Mouse (Mus musculus) liver, adult 2 months (tissue): ENCODE measurements around the gene Arhgap17.

ENCODE experiments used
- CTCF ChIP-seq: fragments of 200-500 bp; IDR thresholded peaks from 2 replicates; pipeline ENCODE4 v1.5.1; 2011; ENCODE audit warnings: low read depth, low read length, control low read depth
- POLR2A ChIP-seq: fragments of 200-500 bp; IDR thresholded peaks from 2 replicates; pipeline ENCODE4 v1.6.1; 2011; ENCODE audit warnings: low read length, control low read depth; ENCODE audit not compliant: insufficient read depth; ENCODE audit errors: extremely low read depth

DNA sequence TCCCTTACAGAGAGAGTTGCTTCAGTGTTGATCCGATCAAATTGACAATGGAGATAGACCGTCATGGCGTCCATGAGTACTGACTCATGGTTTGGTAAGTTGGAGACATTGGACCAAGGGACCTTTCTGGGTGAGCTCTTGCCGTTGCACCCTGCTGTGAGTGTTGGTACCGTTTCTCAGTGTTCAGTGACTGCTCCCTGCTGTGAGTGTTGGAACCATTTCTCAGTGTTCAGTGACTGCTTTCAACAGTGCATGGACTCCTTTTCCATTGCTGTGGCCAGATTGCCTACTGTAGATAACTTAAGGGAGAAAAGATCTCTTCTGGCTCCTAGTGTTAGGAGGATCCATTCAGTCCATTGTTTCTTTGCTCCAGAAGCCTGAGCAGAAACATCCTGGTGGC, 27.2 kb upstream of the Arhgap17 start:
- TF ChIP-seq CTCF = no peak
- no peak for TF ChIP-seq POLR2A
